Mouse (Mus musculus) CD4-positive helper T cell, adult 2 months (primary cell): ENCODE measurements around the gene Lrrc23.
A peak's percentile ranks its signal among the peaks of the same experiment; 100 is the strongest.

Source experiments
- DNase-seq: peaks from one replicate; pipeline ENCODE4 v3.0.0-alpha.2; 2012; ENCODE audit warnings: low read depth, missing footprints, low spot score

The Lrrc23 gene

DNA sequence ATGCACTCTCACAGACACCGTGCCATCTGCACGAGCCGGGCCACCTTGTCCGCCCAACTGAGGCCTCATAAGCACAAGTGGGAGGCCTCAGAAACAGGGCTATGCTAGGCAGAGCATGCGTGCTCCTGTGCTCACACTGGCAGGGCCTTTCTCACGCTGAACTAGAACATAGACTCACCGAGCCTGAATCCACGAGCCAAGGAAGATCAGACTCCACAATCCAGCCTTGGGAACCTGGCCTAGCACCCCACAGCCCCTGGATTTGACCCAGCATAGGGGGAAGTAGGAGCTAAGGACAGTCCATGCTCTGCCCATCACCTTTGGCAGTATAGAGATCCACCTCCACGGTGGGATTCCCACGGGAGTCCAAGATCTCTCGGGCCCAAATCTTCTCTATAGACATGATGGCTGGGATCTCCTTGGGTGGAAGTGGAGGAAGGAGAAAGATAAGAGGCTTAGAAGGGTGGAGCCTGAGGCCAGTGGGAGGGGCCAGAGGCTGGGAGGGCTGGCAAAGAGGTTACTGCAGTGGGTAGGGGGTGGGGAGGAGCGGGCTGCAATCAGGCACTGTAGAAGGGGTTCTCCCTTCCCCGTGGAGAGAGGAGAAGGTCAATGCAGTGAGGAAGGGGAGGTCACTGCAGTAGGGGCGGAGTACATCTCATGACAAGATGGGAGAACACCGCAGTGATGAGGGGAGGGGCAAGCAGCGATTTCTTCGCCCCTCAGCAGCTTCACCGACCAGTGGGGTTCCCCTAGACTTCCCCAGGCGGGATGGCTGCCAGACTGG is 11.4 kb downstream of the Lrrc23 start:
- DNase-seq, result no peak

DNA sequence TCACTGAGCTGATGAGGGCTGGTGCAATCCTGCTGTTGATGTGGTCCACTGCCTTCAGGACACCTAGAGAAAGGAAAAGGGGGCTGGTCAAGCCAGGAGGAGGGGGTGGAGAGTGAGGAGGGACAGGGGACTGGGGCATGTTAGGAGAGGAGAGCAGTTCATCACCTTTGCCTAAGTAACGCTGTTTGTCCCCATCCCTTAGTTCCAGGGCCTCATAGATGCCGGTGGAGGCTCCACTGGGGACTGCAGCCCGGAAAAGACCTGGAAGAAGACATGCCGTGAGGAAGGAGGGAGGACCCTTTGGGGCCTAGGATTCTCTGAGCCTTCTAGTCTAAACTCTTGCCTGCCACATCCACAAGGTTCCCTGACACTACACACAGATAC is 12.0 kb downstream of the Lrrc23 start:
- no peak for DNase-seq

DNA sequence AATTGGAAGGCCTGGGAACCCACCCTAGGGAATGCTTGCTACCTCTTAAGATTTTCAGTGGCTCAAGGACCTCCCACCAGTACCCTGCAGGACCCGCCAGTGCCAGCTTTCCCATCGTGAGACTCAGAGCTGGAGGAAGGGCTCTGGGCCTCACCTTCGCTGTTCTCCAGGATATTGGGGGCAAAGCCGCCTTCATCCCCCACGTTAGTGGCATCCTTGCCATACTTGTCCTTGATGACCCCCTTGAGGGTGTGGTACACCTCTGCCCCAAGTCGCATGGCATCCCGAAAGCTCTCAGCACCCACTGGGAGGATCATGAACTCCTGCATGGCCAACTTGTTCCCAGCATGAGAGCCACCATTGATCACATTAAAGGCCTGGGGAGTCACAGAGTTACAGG is 13.6 kb downstream of the Lrrc23 start:
- no peak for DNase-seq

- DNase-seq, result peak; percentile 88
Observed at GRCm38 (mm10) chr6:124759259-124759658, 20.3 kb downstream of the Lrrc23 start.

DNA sequence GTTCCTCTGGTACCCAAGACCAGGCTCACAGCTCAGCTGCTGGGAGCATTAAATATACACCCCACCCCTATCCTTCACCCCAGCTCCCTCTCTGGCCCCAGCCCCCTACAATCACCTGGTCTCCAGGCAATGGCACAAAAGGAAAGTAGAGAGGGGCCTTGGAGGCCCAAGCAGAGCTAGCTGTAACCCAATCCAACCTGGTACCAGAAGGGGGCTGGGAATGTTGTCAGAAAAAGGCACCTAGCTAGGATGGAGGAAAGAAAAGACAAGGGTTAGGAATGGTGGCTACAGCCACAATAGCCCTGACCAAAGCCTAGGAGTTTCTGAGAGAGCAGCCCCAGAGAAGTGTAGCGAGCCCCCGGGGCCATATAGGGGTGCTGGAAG is 20.7 kb downstream of the Lrrc23 start:
- no peak for DNase-seq

DNA sequence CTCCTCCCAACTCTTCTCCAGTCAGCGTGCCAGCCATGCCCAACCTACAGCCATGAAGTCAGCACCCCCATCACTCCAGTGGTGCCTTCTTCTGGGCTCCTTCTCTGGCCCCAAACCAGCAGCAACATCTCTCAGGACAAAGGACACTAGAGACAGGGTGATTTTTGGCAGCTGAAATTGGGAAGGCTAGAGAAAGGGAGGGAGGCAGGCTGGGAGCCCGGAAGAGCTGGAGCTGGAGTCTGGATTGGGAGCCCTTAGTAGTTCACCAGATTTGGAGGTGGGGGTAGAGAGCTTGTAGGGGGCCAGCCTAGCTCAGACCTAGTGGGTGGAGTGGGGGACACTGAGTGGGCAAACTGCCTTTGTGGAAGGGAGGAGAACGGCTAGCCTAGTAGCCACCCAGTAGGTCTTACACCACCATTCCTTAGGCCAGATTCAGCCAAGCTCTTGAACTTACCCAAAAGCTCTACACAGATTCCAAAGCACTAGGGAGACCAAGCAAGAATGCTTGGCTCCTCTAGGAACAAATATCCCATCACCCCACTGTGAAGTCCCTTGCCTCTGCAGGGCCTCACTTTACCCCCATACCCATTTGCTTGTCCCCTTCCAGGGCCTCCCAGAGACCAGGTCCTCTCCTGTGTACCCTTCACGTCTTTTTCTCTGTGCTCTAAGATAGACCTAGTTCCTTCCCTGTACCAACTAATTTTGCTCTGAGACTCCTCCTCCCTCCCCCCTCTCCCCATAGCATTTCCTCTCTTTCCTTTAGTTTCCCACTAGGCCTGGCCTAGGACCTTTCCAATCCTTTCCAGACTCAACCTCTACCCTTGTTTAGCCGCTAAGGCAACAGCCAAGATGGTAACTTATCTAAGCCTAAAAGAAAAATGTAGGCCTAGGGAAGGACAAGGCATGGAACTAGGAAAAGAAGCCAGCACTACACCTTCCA is 21.3 kb downstream of the Lrrc23 start:
- DNase-seq, result no peak

- DNase-seq, result no peak
Observed at GRCm38 (mm10) chr6:124757351-124757880, 22.1 kb downstream of the Lrrc23 start.

GRCm38 (mm10) chr6:124756652-124757350 is 22.7 kb downstream of the Lrrc23 start:
- peak; percentile 63 for DNase-seq

GRCm38 (mm10) chr6:124755831-124756595 is 23.5 kb downstream of the Lrrc23 start, which contains the start of the genes Gm45234 and Atn1:
Gene Gm45234 (minus strand): TSS chr6:124756021.
Gene Atn1 (minus strand): TSS chr6:124756524.
- DNase-seq, result peak; percentile 69

GRCm38 (mm10) chr6:124755306-124755705 is 24.2 kb downstream of the Lrrc23 start:
- no peak for DNase-seq

DNA sequence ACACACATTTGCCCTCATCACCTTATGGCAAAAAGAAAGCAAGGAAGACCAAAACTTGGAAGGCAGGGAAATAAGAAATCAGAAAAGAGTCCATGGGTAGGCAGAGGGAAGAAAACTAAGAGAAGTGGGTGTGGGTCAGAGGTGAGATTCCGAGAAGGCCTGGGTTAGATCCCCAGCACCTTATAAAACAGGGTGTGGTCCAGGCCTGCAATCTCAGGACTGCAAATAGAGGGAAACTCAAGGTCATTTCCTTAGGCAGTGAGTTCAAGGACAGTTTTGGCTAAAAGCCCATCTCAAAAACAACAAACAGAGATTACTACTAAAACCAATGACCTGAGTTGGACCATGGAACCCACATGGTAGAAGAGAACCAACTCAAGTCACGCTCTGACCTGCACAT is 25.7 kb downstream of the Lrrc23 start:
- no peak for DNase-seq

DNA sequence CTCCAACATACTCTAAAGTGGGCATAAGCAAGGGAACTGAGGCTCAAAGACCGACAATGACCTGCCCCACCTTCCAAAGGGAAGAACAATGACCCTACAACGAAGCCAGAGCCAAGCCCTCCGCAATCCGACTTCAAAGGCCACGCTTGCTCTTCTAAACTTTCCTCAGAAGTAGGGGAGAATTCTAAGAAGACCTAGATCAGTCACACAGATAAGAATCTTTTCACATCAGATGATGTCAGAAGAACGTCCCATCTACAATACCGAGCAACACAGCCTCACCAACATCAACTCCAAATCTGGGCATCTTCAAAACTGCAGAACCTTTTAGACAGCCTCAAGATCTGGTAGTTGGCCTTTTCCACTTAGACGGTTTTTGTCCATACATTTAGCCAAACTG is 29.1 kb downstream of the Lrrc23 start:
- DNase-seq, result peak; percentile 81

DNA sequence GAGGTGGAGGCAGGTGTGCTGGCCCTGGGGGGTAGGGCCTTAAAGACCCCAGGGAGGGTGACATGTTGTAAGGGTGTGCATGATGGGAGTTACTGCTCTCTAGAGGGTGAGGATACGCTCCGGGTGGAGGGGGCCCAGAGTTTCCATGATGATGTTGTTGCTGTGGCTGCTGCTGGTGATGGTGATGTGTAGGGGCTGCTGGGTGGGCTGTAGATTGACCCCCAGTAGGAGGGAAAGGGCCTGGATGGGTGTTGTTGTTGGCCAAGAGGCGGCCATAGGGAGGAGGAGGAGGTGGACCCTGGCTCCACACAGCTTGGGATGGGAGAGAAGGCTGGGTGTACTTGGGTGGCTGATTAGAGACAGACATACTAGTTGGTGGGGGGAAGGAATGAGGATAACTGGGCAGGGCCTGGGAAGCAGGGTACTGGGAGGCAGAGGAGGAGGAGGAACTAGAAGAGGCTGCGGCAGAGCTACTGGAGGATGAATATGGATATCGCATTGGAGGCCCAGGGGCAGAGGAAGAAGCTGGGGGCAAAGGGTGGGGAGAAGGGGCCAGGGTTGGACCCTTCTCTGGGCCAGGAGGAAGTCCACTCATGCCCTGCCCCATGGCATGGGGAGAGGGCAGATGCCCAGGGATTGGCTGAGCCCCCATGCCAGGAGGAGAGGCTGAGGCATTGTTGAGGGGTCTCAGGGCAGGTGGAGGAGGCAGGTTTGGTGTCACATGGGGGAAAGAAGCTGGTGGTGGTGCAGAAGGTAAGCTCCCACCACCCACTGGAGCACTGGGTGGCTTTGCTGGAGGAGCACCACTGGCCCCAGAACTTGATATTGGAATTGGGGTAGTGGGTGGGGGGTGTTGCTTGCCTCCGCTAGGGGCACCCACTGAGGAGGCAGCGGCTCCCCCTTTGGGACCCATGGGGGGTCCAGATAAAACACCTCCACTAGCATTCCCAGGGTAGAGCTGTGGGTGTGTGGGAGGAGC is 32.6 kb downstream of the Lrrc23 start:
- DNase-seq, result no peak

- DNase-seq, result no peak
Observed at GRCm38 (mm10) chr6:124746296-124746605, 33.3 kb downstream of the Lrrc23 start.

DNA sequence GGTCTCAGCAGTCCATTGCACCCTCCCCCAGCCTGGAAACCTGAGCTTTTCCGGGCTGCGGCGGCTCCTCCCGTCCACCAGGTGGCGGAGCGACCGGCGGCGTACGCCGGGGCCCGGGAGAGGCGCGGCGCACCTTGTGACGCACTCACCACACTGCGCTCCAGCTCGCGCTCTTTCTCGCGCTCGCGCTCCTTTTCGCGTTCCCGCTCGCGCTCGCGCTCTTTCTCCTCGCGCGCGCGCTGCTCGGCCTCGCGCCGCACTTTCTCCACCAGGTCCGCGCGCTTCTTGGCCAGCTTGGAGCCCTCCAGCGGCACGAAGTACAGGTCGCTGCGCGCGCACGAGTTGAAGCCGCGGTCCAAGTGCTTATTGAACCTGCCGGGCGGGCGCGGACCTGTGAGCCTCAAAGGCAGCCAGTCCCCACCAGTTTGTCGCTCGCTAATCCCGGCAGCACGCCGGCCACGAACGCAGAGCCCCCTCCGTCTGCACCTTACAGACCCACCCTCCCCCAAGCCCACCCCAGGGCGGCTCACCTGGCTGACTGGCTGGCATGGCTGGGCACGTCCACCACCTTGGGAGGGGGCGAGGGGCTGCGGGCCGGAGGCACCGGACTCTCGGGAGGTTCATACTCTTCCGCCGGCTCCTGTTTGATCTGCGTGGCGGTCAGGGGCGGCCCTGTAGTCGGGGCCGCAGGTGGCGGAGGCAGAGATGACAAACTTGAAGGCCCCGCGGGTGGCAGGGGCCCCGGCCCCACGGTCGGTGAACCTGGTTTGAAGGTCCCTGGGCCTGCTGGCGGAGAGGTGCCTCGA is 33.8 kb downstream of the Lrrc23 start:
- DNase-seq, result peak; percentile 96

DNA sequence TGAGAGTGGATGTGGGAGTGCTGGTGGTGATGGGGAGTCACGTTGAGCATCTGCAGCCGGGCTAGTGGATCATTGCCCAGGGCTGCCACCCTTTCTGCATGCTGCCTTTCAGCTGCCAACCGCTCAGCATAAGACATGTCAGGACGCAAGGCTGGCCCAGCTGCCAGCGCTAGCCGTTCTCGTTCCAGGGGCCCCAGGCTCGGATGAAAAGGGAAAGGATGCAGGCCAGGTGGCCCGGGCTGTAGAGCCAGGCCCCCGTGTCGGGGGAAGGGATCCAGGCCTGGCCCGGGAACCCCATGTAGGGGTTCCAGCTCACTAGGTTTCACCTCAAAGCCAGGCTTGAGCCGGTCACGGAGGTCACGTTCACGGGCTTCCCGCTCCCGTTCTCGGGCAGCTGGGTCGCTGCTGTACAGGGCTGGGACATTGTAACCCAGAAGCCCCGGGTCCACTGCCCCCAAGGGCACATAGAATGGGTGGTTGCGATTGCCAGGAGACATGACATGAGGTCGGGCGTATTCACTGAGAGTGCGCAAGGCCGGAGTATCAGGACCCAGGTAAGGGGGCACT is 34.7 kb downstream of the Lrrc23 start:
- DNase-seq, result no peak

DNA sequence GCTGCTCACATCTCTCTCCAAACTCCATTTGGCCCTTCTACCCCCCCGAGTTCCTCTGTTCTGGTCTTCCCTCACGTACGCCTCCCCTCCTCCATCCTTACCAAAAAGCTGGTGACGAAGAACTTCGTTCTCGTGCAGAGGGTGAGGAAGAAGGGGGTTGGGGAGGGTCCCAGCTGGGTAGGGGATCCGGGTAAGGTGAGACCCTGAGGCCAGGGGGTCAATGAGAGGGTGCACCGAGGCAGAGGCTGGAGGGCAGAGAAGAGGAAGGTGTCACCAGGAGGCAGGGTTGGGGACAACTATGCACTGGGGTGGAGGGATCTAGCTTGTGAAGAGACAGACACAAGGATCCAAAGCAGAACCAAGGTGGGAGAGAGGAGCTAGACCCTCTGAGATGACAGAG is 35.9 kb downstream of the Lrrc23 start:
- DNase-seq, result no peak

- DNase-seq, result no peak
Observed at GRCm38 (mm10) chr6:124742839-124743514, 36.5 kb downstream of the Lrrc23 start.
